Mouse (Mus musculus): ENCODE data around the gene Uchl4. TPM values are rescaled to one million over a fixed set of nuclear protein-coding genes. Genes with fewer than 3 reads are reported as not detected.

The Uchl4 gene
- polyA plus RNA-seq, 1 experiment, result not detected

GRCm38 (mm10) chr9:64199897-64200296 is 35.1 kb upstream of the Uchl4 start:
- no peak for DNase-seq
- Histone ChIP-seq H3K4me3 (ENCODE audit: control insufficient read depth, insufficient read depth, low read length) (no peak overlapping the region), H3K27me3 (ENCODE audit: control insufficient read depth, insufficient read depth, low read length) (no peaks in the 10 kb centered on the region), H3K36me3 (ENCODE audit: control insufficient read depth, insufficient read depth, low read length) (no peaks in the 10 kb centered on the region), H3K4me1 (replicated peaks; ENCODE audit: control insufficient read depth, insufficient read depth, low read length) (no peaks in the 10 kb centered on the region), H3K27ac (ENCODE audit: control insufficient read depth, insufficient read depth, low read length) (no peak overlapping the region)
- WGBS, result 31% methylated on average over 2 of the region's 2 CpGs
- TF ChIP-seq POLR2A (IDR thresholded peaks at IDR 0.05; ENCODE audit: control insufficient read depth, extremely low read depth, insufficient read depth, low read length, poor library complexity), result no peak
- no peak for TF ChIP-seq CTCF (IDR thresholded peaks at IDR 0.05; ENCODE audit: borderline replicate concordance, control insufficient read depth, extremely low read depth, insufficient read depth, low read length, poor library complexity)

GRCm38 (mm10) chr9:64202331-64202730 is 32.7 kb upstream of the Uchl4 start:
- no peak for DNase-seq
- Histone ChIP-seq H3K27me3 (ENCODE audit: control insufficient read depth, insufficient read depth, low read length) (no peaks in the 10 kb centered on the region), H3K4me1 (replicated peaks; ENCODE audit: control insufficient read depth, insufficient read depth, low read length) (no peaks in the 10 kb centered on the region), H3K27ac (ENCODE audit: control insufficient read depth, insufficient read depth, low read length) (no peak overlapping the region), H3K36me3 (ENCODE audit: control insufficient read depth, insufficient read depth, low read length) (no peaks in the 10 kb centered on the region), H3K4me3 (ENCODE audit: control insufficient read depth, insufficient read depth, low read length) (no peak overlapping the region)
- TF ChIP-seq POLR2A (IDR thresholded peaks at IDR 0.05; ENCODE audit: control insufficient read depth, extremely low read depth, insufficient read depth, low read length, poor library complexity), result no peak
- no peak for TF ChIP-seq CTCF (IDR thresholded peaks at IDR 0.05; ENCODE audit: borderline replicate concordance, control insufficient read depth, extremely low read depth, insufficient read depth, low read length, poor library complexity)

DNA sequence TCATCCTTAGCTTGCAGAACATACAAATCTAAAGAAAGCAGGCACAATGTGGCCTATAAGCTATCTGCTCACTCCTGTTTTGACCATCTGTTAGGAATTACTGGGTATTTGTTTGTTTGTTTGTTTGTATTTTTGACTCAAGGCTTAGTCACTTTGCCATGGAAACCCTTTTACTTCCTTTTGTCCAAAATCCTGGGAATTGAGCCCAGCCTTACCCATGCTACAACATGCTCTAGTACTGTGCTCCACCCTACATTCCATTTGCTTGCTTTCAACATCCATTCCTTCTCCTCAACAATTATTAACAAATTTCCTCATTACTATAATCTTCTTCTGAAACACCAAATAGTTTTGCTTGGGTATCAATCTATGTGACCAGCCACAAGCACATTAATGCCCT is 32.1 kb upstream of the Uchl4 start:
- DNase-seq, result no peak
- Histone ChIP-seq H3K4me1 (replicated peaks; ENCODE audit: control insufficient read depth, insufficient read depth, low read length) (no peaks in the 10 kb centered on the region), H3K27me3 (ENCODE audit: control insufficient read depth, insufficient read depth, low read length) (no peaks in the 10 kb centered on the region), H3K36me3 (ENCODE audit: control insufficient read depth, insufficient read depth, low read length) (no peaks in the 10 kb centered on the region), H3K4me3 (ENCODE audit: control insufficient read depth, insufficient read depth, low read length) (no peak overlapping the region), H3K27ac (ENCODE audit: control insufficient read depth, insufficient read depth, low read length) (no peak overlapping the region)
- TF ChIP-seq POLR2A (IDR thresholded peaks at IDR 0.05; ENCODE audit: control insufficient read depth, extremely low read depth, insufficient read depth, low read length, poor library complexity) (no peak), CTCF (IDR thresholded peaks at IDR 0.05; ENCODE audit: borderline replicate concordance, control insufficient read depth, extremely low read depth, insufficient read depth, low read length, poor library complexity) (no peak)

- no peak overlapping the region for H3K4me3 ChIP-seq (ENCODE audit: control insufficient read depth, insufficient read depth, low read length)
- TF ChIP-seq CTCF (IDR thresholded peaks at IDR 0.05; ENCODE audit: borderline replicate concordance, control insufficient read depth, extremely low read depth, insufficient read depth, low read length, poor library complexity) (no peak), POLR2A (IDR thresholded peaks at IDR 0.05; ENCODE audit: control insufficient read depth, extremely low read depth, insufficient read depth, low read length, poor library complexity) (no peak)
- H3K27me3 ChIP-seq (ENCODE audit: control insufficient read depth, insufficient read depth, low read length), result no peaks in the 10 kb centered on the region
- no peaks in the 10 kb centered on the region for H3K4me1 ChIP-seq (replicated peaks; ENCODE audit: control insufficient read depth, insufficient read depth, low read length)
- no peak for DNase-seq
- H3K36me3 ChIP-seq (ENCODE audit: control insufficient read depth, insufficient read depth, low read length), result no peaks in the 10 kb centered on the region; the same call in 1 of the 2 replicates
- H3K27ac ChIP-seq (ENCODE audit: control insufficient read depth, insufficient read depth, low read length), result no peak overlapping the region
- WGBS, result 94% methylated on average over 3 of the region's 3 CpGs
Observed at GRCm38 (mm10) chr9:64207509-64208084, 27.4 kb upstream of the Uchl4 start.

DNA sequence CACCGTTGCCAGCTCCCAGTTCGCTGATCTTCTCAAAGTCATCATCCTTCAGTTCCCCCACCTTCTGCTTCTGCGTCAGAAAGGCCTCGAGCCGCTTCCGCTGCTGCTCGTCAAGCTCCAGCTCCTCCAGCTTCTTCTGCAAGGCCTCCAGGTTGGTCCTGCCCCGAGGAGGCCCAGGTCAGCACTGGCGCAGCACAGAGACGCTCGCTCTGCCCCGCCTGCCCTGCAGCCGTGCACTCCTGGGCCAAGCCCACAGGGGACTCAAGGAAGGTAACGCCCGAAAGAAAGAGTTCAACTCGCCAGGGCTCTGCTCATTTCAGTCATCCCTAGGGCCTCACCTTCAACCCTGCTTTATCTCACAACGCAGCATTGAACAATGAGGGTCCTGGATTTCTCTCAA is 20.5 kb upstream of the Uchl4 start:
- no peak for DNase-seq
- TF ChIP-seq POLR2A (IDR thresholded peaks at IDR 0.05; ENCODE audit: control insufficient read depth, extremely low read depth, insufficient read depth, low read length, poor library complexity) (no peak), CTCF (IDR thresholded peaks at IDR 0.05; ENCODE audit: borderline replicate concordance, control insufficient read depth, extremely low read depth, insufficient read depth, low read length, poor library complexity) (no peak)
- Histone ChIP-seq H3K27me3 (ENCODE audit: control insufficient read depth, insufficient read depth, low read length) (no peaks in the 10 kb centered on the region), H3K4me3 (ENCODE audit: control insufficient read depth, insufficient read depth, low read length) (no peak overlapping the region), H3K36me3 (ENCODE audit: control insufficient read depth, insufficient read depth, low read length) (no peaks in the 10 kb centered on the region; the same call in 1 of the 2 replicates), H3K27ac (ENCODE audit: control insufficient read depth, insufficient read depth, low read length) (no peak overlapping the region), H3K4me1 (replicated peaks; ENCODE audit: control insufficient read depth, insufficient read depth, low read length) (no peaks in the 10 kb centered on the region)
- WGBS, result 98% methylated on average over 17 of the region's 17 CpGs

GRCm38 (mm10) chr9:64216090-64216489 is 18.9 kb upstream of the Uchl4 start:
- WGBS, result 31% methylated on average over 4 of the region's 4 CpGs
- TF ChIP-seq CTCF (IDR thresholded peaks at IDR 0.05; ENCODE audit: borderline replicate concordance, control insufficient read depth, extremely low read depth, insufficient read depth, low read length, poor library complexity), result no peak
- TF ChIP-seq POLR2A (IDR thresholded peaks at IDR 0.05; ENCODE audit: control insufficient read depth, extremely low read depth, insufficient read depth, low read length, poor library complexity), result no peak
- Histone ChIP-seq H3K4me1 (replicated peaks; ENCODE audit: control insufficient read depth, insufficient read depth, low read length) (no peaks in the 10 kb centered on the region), H3K27ac (ENCODE audit: control insufficient read depth, insufficient read depth, low read length) (no peak overlapping the region), H3K4me3 (ENCODE audit: control insufficient read depth, insufficient read depth, low read length) (no peak overlapping the region), H3K36me3 (ENCODE audit: control insufficient read depth, insufficient read depth, low read length) (no peaks in the 10 kb centered on the region), H3K27me3 (ENCODE audit: control insufficient read depth, insufficient read depth, low read length) (no peaks in the 10 kb centered on the region)
- no peak for DNase-seq

DNA sequence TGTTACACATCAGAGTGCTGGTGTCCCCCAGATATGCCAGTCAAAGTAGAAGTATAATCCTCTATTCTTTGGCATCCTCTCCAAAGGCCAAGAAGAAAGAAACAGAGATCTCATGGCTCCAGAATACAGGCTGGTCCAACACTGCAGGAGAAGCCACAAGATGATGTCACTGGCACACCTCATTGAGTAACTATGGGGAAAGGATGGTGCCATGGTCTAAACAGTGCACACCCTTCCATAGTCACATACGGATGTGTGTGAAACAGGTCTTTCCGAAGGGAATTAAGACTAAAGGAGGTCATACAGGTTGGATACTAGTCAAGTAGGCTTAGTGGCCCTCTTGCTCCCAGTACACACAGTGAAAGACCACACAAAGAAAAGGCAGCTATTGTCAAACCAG is 18.4 kb upstream of the Uchl4 start:
- TF ChIP-seq CTCF (IDR thresholded peaks at IDR 0.05; ENCODE audit: borderline replicate concordance, control insufficient read depth, extremely low read depth, insufficient read depth, low read length, poor library complexity), result no peak
- no peak for TF ChIP-seq POLR2A (IDR thresholded peaks at IDR 0.05; ENCODE audit: control insufficient read depth, extremely low read depth, insufficient read depth, low read length, poor library complexity)
- H3K27me3 ChIP-seq (ENCODE audit: control insufficient read depth, insufficient read depth, low read length), result no peaks in the 10 kb centered on the region
- no peaks in the 10 kb centered on the region for H3K36me3 ChIP-seq (ENCODE audit: control insufficient read depth, insufficient read depth, low read length)
- DNase-seq, result no peak
- 96% methylated on average over 2 of the region's 2 CpGs for WGBS
- H3K27ac ChIP-seq (ENCODE audit: control insufficient read depth, insufficient read depth, low read length), result no peak overlapping the region
- H3K4me3 ChIP-seq (ENCODE audit: control insufficient read depth, insufficient read depth, low read length), result no peak overlapping the region
- H3K4me1 ChIP-seq (replicated peaks; ENCODE audit: control insufficient read depth, insufficient read depth, low read length), result no peaks in the 10 kb centered on the region

Data from thymus, adult 2 months (tissue).